Mouse (Mus musculus): ENCODE measurements around the gene Ptprm. TPM values are rescaled to one million over a fixed set of nuclear protein-coding genes. Genes with fewer than 3 reads are reported as not detected.

Ptprm gene
- polyA plus RNA-seq, 1 experiment from 2014 or later = 10.3 TPM

DNA sequence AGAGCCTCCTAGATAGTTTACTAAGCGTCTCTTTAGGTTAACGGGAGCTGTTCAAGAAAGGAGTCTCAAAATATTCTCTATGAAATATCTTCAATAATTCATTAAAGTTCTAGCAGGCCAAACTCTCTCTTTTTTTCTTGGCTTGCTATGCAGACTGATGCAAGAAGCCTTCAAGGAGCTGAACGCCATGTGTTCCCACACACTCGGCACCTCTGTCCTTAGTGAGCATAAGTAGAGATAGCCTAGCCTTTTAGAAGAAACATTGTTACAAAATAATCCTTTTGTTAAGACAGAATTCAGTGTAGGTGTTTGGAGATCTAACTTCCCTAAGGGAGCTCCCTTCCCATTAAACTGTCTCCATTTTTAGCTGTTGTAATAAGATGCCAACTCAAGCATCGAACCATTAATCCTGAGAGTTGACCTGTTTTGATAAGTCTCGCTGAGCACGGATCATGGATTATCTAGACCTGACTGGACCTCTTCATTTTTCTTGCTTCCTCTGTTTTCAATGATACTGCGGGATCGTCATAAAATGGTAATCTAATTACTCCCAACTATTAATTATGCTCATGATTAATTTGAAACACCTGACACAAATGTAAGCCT is 85.7 kb downstream of the Ptprm start:
- Histone ChIP-seq H3K27me3 (ENCODE audit: control insufficient read depth, insufficient read depth, low read length) (no peaks in the 10 kb centered on the region), H3K9me3 (replicated peaks; ENCODE audit: control insufficient read depth, low read length) (no peaks in the 10 kb centered on the region), H3K27ac (replicated peaks; ENCODE audit: low read depth, low read length) (no peak overlapping the region), H3K4me3 (ENCODE audit: low read depth, low read length) (no peak overlapping the region), H3K4me2 (ENCODE audit: low read depth, low read length) (no peak overlapping the region), H3K9ac (replicated peaks; ENCODE audit: low read length) (no peak overlapping the region), H3K36me3 (replicated peaks; ENCODE audit: control insufficient read depth, insufficient read depth, low read depth, low read length) (no peaks in the 10 kb centered on the region), H3K4me1 (ENCODE audit: control insufficient read depth, insufficient read depth, low read length) (no peaks in the 10 kb centered on the region)
- ATAC-seq (replicated peaks; ENCODE audit: insufficient number of reproducible peaks, low FRiP score, low TSS enrichment, low read depth) (no peak), DNase-seq (ENCODE audit: low spot score) (no peak)
- WGBS = 85% methylated on average over 9 of the region's 9 CpGs

DNA sequence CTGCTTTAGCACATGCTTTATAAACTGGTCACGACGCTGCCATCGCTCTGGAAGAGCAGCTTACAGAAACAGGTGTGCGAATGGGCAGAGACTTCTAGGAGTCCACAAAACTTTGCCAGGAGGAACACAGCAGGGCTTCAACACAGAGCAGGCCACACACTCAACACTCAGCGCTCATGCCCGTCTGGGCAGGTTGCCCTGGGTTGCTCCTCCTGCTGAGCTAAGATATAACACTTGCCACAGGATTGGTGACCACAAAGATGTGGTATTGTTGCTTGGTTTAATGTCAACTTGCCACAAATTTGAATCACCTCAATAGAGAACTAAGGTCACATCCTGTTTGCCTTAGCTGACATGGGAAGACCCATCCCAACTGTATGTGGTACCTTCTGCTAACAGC is 88.0 kb downstream of the Ptprm start:
- Histone ChIP-seq H3K4me2 (ENCODE audit: low read depth, low read length) (no peak overlapping the region), H3K27me3 (ENCODE audit: control insufficient read depth, insufficient read depth, low read length) (no peaks in the 10 kb centered on the region), H3K4me1 (ENCODE audit: control insufficient read depth, insufficient read depth, low read length) (no peaks in the 10 kb centered on the region), H3K4me3 (ENCODE audit: low read depth, low read length) (no peak overlapping the region), H3K27ac (replicated peaks; ENCODE audit: low read depth, low read length) (no peak overlapping the region), H3K9me3 (replicated peaks; ENCODE audit: control insufficient read depth, low read length) (no peaks in the 10 kb centered on the region), H3K9ac (replicated peaks; ENCODE audit: low read length) (no peak overlapping the region), H3K36me3 (replicated peaks; ENCODE audit: control insufficient read depth, insufficient read depth, low read depth, low read length) (no peaks in the 10 kb centered on the region)
- no peak for ATAC-seq (replicated peaks; ENCODE audit: insufficient number of reproducible peaks, low FRiP score, low TSS enrichment, low read depth)
- no peak for DNase-seq (ENCODE audit: low spot score)
- 95% methylated on average over 6 of the region's 6 CpGs for WGBS

DNA sequence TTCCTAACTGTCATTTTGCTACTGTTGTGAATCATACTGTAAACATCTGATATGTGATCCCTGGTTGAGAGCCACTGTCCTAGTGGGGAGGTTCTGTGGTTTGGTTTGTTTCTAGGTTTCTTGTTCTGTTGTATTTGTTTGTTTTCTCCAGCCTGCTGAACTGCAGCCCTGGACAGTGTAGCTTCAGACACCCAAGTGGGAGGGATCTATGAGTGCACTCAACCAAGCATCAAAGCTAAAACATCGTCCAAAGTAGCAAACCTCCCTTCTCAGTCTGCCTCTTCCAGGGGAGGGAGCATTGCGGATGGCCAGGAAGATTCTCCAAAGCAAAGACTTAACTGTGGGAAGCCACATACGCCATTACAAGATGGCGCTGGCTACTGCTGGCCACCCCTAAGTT is 88.7 kb downstream of the Ptprm start:
- 94% methylated on average over 4 of the region's 4 CpGs for WGBS
- Histone ChIP-seq H3K9ac (replicated peaks; ENCODE audit: low read length) (no peak overlapping the region), H3K4me3 (ENCODE audit: low read depth, low read length) (no peak overlapping the region), H3K36me3 (replicated peaks; ENCODE audit: control insufficient read depth, insufficient read depth, low read depth, low read length) (no peaks in the 10 kb centered on the region), H3K4me2 (ENCODE audit: low read depth, low read length) (no peak overlapping the region), H3K27ac (replicated peaks; ENCODE audit: low read depth, low read length) (no peak overlapping the region), H3K27me3 (ENCODE audit: control insufficient read depth, insufficient read depth, low read length) (no peaks in the 10 kb centered on the region), H3K4me1 (ENCODE audit: control insufficient read depth, insufficient read depth, low read length) (no peaks in the 10 kb centered on the region), H3K9me3 (replicated peaks; ENCODE audit: control insufficient read depth, low read length) (no peaks in the 10 kb centered on the region)
- ATAC-seq (replicated peaks; ENCODE audit: insufficient number of reproducible peaks, low FRiP score, low TSS enrichment, low read depth) = no peak
- no peak for DNase-seq (ENCODE audit: low spot score)

DNA sequence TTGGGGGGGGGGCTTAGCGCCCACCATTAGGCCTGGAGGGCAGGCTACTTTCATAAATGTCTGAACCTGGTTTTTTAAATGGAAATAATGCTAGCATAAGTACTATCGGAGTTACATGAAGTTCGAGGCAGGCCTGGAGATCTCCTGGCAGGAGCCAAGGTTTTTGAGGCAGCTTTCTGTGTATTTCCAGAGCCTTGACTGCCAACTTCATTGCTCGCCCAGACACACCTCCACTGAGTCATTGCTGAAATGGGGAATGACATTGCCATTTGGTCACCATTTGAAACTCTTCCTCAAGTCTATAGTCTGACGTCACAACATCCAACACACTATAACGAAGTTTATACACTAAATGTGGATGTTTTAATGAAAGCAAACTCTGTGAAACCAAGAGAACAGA is 89.5 kb downstream of the Ptprm start:
- no peak overlapping the region for H3K4me2 ChIP-seq (ENCODE audit: low read depth, low read length)
- H3K4me1 ChIP-seq (ENCODE audit: control insufficient read depth, insufficient read depth, low read length) = no peaks in the 10 kb centered on the region
- 86% methylated on average over 6 of the region's 6 CpGs for WGBS
- no peak overlapping the region for H3K4me3 ChIP-seq (ENCODE audit: low read depth, low read length)
- ATAC-seq (replicated peaks; ENCODE audit: insufficient number of reproducible peaks, low FRiP score, low TSS enrichment, low read depth) = no peak
- H3K27me3 ChIP-seq (ENCODE audit: control insufficient read depth, insufficient read depth, low read length) = no peaks in the 10 kb centered on the region
- DNase-seq (ENCODE audit: low spot score) = no peak
- no peaks in the 10 kb centered on the region for H3K9me3 ChIP-seq (replicated peaks; ENCODE audit: control insufficient read depth, low read length)
- no peaks in the 10 kb centered on the region for H3K36me3 ChIP-seq (replicated peaks; ENCODE audit: control insufficient read depth, insufficient read depth, low read depth, low read length)
- no peak overlapping the region for H3K9ac ChIP-seq (replicated peaks; ENCODE audit: low read length)
- H3K27ac ChIP-seq (replicated peaks; ENCODE audit: low read depth, low read length) = no peak overlapping the region

DNA sequence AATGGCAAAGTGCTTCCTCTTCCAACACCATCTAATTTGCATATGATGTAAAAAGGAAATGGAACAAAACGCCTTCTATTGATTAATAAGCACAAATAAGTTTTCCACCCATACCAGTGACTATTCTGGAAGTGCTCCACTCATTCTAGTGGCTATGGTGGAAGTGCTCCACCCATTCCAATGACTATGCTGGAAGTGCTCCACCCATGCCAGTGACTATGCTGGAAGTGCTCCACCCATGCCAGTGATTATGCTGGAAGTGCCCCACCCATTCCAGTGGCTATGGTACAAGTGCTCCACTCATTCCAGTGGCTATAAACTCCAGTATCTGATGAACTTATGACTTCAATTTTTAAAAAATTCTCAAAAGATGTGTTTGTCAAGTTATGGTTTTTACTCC is 91.2 kb downstream of the Ptprm start:
- H3K4me3 ChIP-seq (ENCODE audit: low read depth, low read length) = no peak overlapping the region
- no peak overlapping the region for H3K27ac ChIP-seq (replicated peaks; ENCODE audit: low read depth, low read length)
- ATAC-seq (replicated peaks; ENCODE audit: insufficient number of reproducible peaks, low FRiP score, low TSS enrichment, low read depth) = no peak
- WGBS = 80% methylated on average over 1 of the region's 1 CpGs
- H3K4me2 ChIP-seq (ENCODE audit: low read depth, low read length) = no peak overlapping the region
- no peaks in the 10 kb centered on the region for H3K27me3 ChIP-seq (ENCODE audit: control insufficient read depth, insufficient read depth, low read length)
- no peaks in the 10 kb centered on the region for H3K36me3 ChIP-seq (replicated peaks; ENCODE audit: control insufficient read depth, insufficient read depth, low read depth, low read length)
- no peaks in the 10 kb centered on the region for H3K4me1 ChIP-seq (ENCODE audit: control insufficient read depth, insufficient read depth, low read length)
- no peaks in the 10 kb centered on the region for H3K9me3 ChIP-seq (replicated peaks; ENCODE audit: control insufficient read depth, low read length)
- no peak overlapping the region for H3K9ac ChIP-seq (replicated peaks; ENCODE audit: low read length)
- no peak for DNase-seq (ENCODE audit: low spot score)

DNA sequence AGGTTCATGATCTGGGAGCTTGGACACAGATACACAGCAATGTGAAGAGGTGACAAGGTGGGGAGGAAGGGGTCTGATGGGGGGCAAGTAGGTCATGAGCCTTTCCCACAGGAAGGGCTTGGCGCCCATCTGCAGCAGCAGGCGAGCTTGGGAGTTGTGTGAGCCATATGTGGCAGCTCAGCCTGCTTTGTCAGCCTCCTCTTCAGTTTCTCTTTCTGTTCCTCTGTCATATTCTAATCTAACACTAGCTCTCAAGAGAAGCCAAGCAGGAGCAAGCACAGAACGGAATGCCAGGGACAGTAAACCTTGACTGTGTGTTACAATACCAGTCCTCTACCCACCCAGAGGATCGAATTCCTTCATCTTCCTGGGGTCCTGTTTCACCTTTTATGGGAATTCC is 94.2 kb downstream of the Ptprm start:
- Histone ChIP-seq H3K36me3 (replicated peaks; ENCODE audit: control insufficient read depth, insufficient read depth, low read depth, low read length) (no peaks in the 10 kb centered on the region), H3K27me3 (ENCODE audit: control insufficient read depth, insufficient read depth, low read length) (no peaks in the 10 kb centered on the region), H3K4me2 (ENCODE audit: low read depth, low read length) (no peak overlapping the region), H3K4me3 (ENCODE audit: low read depth, low read length) (no peak overlapping the region), H3K9me3 (replicated peaks; ENCODE audit: control insufficient read depth, low read length) (no peaks in the 10 kb centered on the region), H3K4me1 (ENCODE audit: control insufficient read depth, insufficient read depth, low read length) (no peaks in the 10 kb centered on the region), H3K27ac (replicated peaks; ENCODE audit: low read depth, low read length) (no peak overlapping the region), H3K9ac (replicated peaks; ENCODE audit: low read length) (no peak overlapping the region)
- 68% methylated on average over 4 of the region's 4 CpGs for WGBS
- DNase-seq (ENCODE audit: low spot score) (no peak), ATAC-seq (replicated peaks; ENCODE audit: insufficient number of reproducible peaks, low FRiP score, low TSS enrichment, low read depth) (no peak)

DNA sequence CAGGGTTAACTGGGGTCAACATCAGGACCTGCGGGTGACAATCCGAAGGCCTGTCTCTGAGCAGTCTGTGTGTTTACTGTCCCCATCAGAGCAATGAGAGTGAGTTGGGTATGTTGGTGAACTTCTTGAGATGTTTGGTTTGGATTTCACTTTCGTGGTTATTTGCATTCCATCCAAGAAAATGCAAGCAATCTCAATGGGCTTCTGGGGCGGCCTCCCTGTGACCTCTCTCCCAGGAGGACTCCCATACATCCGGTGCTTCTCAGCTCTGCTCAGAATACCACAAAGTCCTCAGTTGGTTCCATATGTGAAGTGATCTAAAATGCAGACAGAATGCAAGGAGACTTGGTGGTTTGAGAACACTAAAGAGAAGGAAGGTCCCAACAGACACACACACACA is 96.5 kb downstream of the Ptprm start:
- H3K9me3 ChIP-seq (replicated peaks; ENCODE audit: control insufficient read depth, low read length) = no peaks in the 10 kb centered on the region
- no peaks in the 10 kb centered on the region for H3K4me1 ChIP-seq (ENCODE audit: control insufficient read depth, insufficient read depth, low read length)
- no peak overlapping the region for H3K4me3 ChIP-seq (ENCODE audit: low read depth, low read length)
- H3K27ac ChIP-seq (replicated peaks; ENCODE audit: low read depth, low read length) = no peak overlapping the region
- no peaks in the 10 kb centered on the region for H3K36me3 ChIP-seq (replicated peaks; ENCODE audit: control insufficient read depth, insufficient read depth, low read depth, low read length)
- H3K4me2 ChIP-seq (ENCODE audit: low read depth, low read length) = no peak overlapping the region
- H3K9ac ChIP-seq (replicated peaks; ENCODE audit: low read length) = no peak overlapping the region
- WGBS = 60% methylated on average over 5 of the region's 5 CpGs
- ATAC-seq (replicated peaks; ENCODE audit: insufficient number of reproducible peaks, low FRiP score, low TSS enrichment, low read depth) = no peak
- H3K27me3 ChIP-seq (ENCODE audit: control insufficient read depth, insufficient read depth, low read length) = no peaks in the 10 kb centered on the region
- DNase-seq (ENCODE audit: low spot score) = no peak

DNA sequence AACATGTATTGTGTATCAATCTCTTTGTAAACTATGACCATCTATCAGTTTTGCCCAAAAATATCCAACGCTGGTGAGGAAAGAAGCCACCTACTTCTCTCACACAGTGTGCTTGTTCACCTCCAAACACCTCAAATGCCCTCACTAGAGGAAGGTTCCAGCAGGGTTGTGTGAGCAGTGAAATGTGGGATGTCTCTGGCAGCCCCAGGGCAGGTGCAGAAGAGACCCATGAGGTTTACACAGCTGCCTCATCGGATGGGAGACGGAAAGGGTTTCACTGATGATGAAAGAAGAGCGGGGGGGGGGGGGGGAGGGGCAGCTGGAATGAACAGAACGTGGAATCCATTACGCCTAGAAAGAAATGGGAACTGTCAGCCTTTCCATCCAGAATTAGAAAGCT is 98.1 kb downstream of the Ptprm start:
- Histone ChIP-seq H3K9me3 (replicated peaks; ENCODE audit: control insufficient read depth, low read length) (no peaks in the 10 kb centered on the region), H3K4me1 (ENCODE audit: control insufficient read depth, insufficient read depth, low read length) (no peaks in the 10 kb centered on the region), H3K4me2 (ENCODE audit: low read depth, low read length) (no peak overlapping the region), H3K36me3 (replicated peaks; ENCODE audit: control insufficient read depth, insufficient read depth, low read depth, low read length) (no peaks in the 10 kb centered on the region), H3K9ac (replicated peaks; ENCODE audit: low read length) (no peak overlapping the region), H3K27ac (replicated peaks; ENCODE audit: low read depth, low read length) (no peak overlapping the region), H3K27me3 (ENCODE audit: control insufficient read depth, insufficient read depth, low read length) (no peaks in the 10 kb centered on the region), H3K4me3 (ENCODE audit: low read depth, low read length) (no peak overlapping the region)
- DNase-seq (ENCODE audit: low spot score) (no peak), ATAC-seq (replicated peaks; ENCODE audit: insufficient number of reproducible peaks, low FRiP score, low TSS enrichment, low read depth) (no peak)
- WGBS = 69% methylated on average over 5 of the region's 6 CpGs
